Mouse (Mus musculus) stomach, embryonic 15.5 days (tissue): ENCODE measurements at regions not wholly inside any gene's neighbourhood (a gene's known extent, or its start where the extent isn't known, plus 50 kb on each side); places are given as distances from the start of the nearest gene placed in this dataset.

Source experiments
- ATAC-seq: fragments of 200-750 bp; cut with Nextera tagmentation; 2 replicates; pipeline ENCODE4 v1.8.0; 2017; ENCODE audit warnings: low read depth, moderate number of reproducible peaks, moderate TSS enrichment; ENCODE audit not compliant: insufficient read depth, low FRiP score
- H3K27ac ChIP-seq: fragments of 300-500 bp; sonication (generic); 2 replicates; pipeline ENCODE4 v1.5.1; 2015; ENCODE audit warnings: mild to moderate bottlenecking, inconsistent platforms
- H3K27me3 ChIP-seq: fragments of 300-500 bp; sonication (generic); replicated peaks from 2 replicates; pipeline ENCODE4 v1.6.1; 2015; ENCODE audit warnings: inconsistent platforms
- H3K36me3 ChIP-seq: fragments of 300-500 bp; sonication (generic); 2 replicates; pipeline ENCODE4 v1.6.1; 2015; ENCODE audit warnings: inconsistent platforms
- H3K4me1 ChIP-seq: fragments of 300-500 bp; sonication (generic); 2 replicates; pipeline ENCODE4 v1.6.1; 2015; ENCODE audit warnings: inconsistent platforms
- H3K4me2 ChIP-seq: fragments of 300-500 bp; sonication (generic); 2 replicates; pipeline ENCODE4 v1.6.1; 2015; ENCODE audit warnings: mild to moderate bottlenecking, inconsistent platforms
- H3K4me3 ChIP-seq: fragments of 300-500 bp; sonication (generic); replicated peaks from 2 replicates; pipeline ENCODE4 v1.5.1; 2015; ENCODE audit warnings: inconsistent platforms
- H3K9ac ChIP-seq: fragments of 300-500 bp; sonication (generic); 2 replicates; pipeline ENCODE4 v1.6.1; 2015; ENCODE audit warnings: inconsistent platforms
- H3K9me3 ChIP-seq: fragments of 300-500 bp; sonication (generic); 2 replicates; pipeline ENCODE4 v1.6.1; 2016; ENCODE audit warnings: inconsistent platforms
- WGBS: fragments of 180-500 bp; shearing (Covaris S2); methylation state at CpG from one replicate; pipeline ENCODE4 v1.1.7; 2015; 5-methylcytosine and 5-hydroxymethylcytosine counted together

DNA sequence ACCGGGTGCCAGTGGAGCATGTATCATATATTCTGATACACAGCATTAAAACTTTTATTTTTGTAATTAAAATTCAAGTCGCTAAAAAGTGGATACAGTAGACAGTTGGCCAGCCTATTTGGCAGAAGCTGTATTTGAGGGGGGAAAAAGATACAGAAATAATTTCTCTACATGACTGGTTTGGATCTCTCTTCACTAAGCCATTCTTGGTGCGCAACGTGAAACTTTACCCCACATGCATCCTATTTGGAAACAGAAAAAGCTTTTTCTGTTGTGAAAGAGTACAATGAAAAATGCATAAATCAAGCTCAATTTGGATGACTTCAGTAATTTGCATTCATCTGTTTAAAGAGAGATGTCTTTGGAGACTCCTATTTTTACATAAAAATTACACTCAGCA, 303.2 kb downstream of the Rergl start:
- Histone ChIP-seq H3K36me3 (no peaks in the 10 kb centered on the region), H3K27ac (no peak overlapping the region), H3K9me3 (no peaks in the 10 kb centered on the region), H3K9ac (no peak overlapping the region), H3K4me3 (no peak overlapping the region), H3K4me1 (no peaks in the 10 kb centered on the region), H3K27me3 (no peaks in the 10 kb centered on the region), H3K4me2 (no peak overlapping the region)
- no peak for ATAC-seq
- WGBS, result 80% methylated on average over 4 of the region's 4 CpGs

- Histone ChIP-seq H3K4me1 (no peaks in the 10 kb centered on the region), H3K4me2 (no peak overlapping the region), H3K9ac (no peak overlapping the region), H3K27me3 (no peaks in the 10 kb centered on the region), H3K27ac (no peak overlapping the region), H3K36me3 (no peaks in the 10 kb centered on the region), H3K4me3 (no peak overlapping the region), H3K9me3 (no peaks in the 10 kb centered on the region)
- 60% methylated on average over 8 of the region's 8 CpGs for WGBS
- ATAC-seq, result no peak
Measured at GRCm38 (mm10) chr6:139186431-139186830, 315.3 kb downstream of the Rergl start.

DNA sequence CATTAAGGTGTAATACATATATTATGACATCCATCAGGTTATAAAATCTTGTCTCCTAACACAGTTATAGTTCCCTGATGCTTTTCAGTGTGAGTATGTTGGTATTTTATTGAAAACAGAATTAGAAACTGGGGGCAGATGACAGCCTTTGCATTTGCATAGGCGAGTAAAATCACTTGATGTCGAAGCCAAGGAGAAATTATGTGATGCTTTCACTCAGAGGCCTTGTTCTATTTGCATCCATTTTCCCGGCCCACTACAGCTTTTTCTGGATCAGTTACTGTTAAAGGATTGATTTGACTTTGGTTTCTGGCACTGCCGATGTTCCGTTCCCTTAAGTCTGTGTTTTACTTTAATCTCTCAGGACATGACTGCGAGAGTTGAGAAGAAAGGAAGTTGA, 341.4 kb downstream of the Rergl start:
- H3K9ac ChIP-seq, result no peak overlapping the region
- H3K4me3 ChIP-seq, result no peak overlapping the region
- WGBS, result 90% methylated on average over 6 of the region's 6 CpGs
- H3K4me2 ChIP-seq, result no peak overlapping the region
- no peaks in the 10 kb centered on the region for H3K27me3 ChIP-seq
- no peaks in the 10 kb centered on the region for H3K9me3 ChIP-seq
- no peaks in the 10 kb centered on the region for H3K36me3 ChIP-seq
- no peaks in the 10 kb centered on the region for H3K4me1 ChIP-seq
- no peak for ATAC-seq
- H3K27ac ChIP-seq, result no peak overlapping the region

DNA sequence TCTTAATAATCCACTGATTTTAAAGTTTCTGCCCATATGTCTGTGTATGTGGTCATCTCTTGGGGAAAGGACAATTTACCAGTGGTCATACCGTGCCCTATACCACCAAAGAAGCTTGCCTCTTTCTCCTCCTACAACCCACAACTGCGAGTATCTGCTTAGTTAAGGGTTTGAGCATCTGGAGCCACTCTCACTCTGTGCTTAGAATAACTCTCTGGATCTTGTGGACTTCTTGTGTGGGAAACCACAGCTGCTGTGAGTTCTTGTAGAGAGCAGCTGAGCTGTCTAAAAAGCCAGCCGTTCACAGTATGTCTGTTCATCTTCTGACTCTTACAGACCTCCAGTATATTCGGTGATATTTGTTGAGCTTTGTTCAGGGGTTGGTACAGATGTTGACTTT, 342.0 kb downstream of the Rergl start:
- Histone ChIP-seq H3K4me2 (no peak overlapping the region), H3K27ac (no peak overlapping the region), H3K9ac (no peak overlapping the region), H3K36me3 (no peaks in the 10 kb centered on the region), H3K4me3 (no peak overlapping the region), H3K9me3 (no peaks in the 10 kb centered on the region), H3K4me1 (no peaks in the 10 kb centered on the region), H3K27me3 (no peaks in the 10 kb centered on the region)
- no peak for ATAC-seq
- 69% methylated on average over 4 of the region's 4 CpGs for WGBS

DNA sequence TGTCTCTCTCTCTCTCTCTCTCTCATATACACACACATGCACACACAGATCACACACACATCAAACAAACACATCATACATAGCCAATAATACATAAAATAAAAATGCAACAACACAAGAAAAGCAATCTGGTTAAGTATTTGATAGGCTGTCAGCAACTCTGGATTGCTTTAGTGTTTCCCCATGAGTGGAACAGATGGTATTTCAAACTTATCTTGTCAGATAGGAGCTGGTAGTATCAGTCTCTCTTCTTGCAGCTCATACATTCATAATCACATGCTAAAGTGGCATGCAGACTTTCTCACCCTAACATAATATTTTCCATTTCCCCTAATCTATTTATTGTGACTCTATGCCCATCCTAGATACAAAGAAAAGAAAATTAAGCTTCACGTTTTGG, 347.0 kb downstream of the Rergl start:
- H3K36me3 ChIP-seq, result no peaks in the 10 kb centered on the region
- WGBS, result 88% methylated on average over 1 of the region's 1 CpGs
- H3K9ac ChIP-seq, result no peak overlapping the region
- H3K27ac ChIP-seq, result no peak overlapping the region
- no peak overlapping the region for H3K4me2 ChIP-seq
- H3K4me3 ChIP-seq, result no peak overlapping the region
- no peaks in the 10 kb centered on the region for H3K9me3 ChIP-seq
- no peak for ATAC-seq
- no peaks in the 10 kb centered on the region for H3K27me3 ChIP-seq
- H3K4me1 ChIP-seq, result no peaks in the 10 kb centered on the region

DNA sequence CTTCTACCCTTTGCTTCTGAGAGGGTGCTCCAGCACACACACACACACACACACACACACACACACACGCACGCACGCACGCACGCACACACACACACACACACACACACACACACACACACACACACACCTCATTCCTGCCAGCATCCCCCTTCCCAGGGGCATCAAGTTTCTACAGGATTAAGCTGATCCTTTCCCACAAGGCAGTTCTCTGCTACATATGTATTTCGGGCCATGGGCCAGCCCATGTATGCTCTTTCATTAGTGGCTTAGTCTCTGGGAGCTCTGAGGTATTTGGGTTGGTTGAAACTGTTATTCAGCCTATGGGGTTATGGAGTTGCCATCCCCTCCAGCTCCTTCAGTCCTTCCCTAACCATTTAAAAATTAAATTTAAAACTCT, 366.1 kb downstream of the Rergl start:
- no peak overlapping the region for H3K4me2 ChIP-seq
- 78% methylated on average over 1 of the region's 6 CpGs for WGBS
- H3K27me3 ChIP-seq, result no peaks in the 10 kb centered on the region
- no peak overlapping the region for H3K4me3 ChIP-seq
- no peaks in the 10 kb centered on the region for H3K9me3 ChIP-seq
- H3K27ac ChIP-seq, result no peak overlapping the region
- H3K36me3 ChIP-seq, result no peaks in the 10 kb centered on the region
- no peaks in the 10 kb centered on the region for H3K4me1 ChIP-seq
- no peak overlapping the region for H3K9ac ChIP-seq
- no peak for ATAC-seq

DNA sequence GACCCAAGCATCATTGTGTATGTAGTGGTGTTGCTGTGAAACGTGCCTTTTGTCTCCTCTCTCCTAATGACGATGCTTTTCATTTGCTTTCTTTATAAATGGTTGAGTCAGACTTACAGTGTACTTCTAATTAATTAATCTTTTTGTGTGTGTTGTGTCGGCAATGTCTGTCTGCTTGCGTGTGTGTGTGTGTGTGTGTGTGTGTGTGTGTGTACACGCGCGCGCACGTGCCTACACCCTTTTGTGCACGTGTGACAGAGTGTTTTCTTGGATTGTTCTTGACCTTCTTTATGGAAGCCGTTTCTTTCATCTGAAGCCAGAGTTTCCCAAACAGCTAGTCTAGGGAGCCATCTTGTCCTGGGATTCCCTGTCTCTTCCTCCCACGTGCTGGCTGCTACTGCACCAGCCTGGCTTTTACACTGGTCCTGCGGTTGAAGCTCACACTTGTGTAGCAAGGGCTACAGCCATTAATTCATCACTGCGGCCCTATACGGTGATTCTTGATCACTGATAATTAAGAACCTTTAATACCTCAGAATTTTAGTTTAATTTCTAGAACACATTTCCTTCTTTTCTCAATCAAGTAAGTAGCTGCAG, 369.6 kb downstream of the Rergl start:
- Histone ChIP-seq H3K27ac (no peak overlapping the region), H3K4me3 (no peak overlapping the region), H3K27me3 (no peaks in the 10 kb centered on the region), H3K4me2 (no peak overlapping the region), H3K9ac (no peak overlapping the region), H3K36me3 (no peaks in the 10 kb centered on the region), H3K9me3 (no peaks in the 10 kb centered on the region), H3K4me1 (no peaks in the 10 kb centered on the region)
- ATAC-seq, result no peak
- 88% methylated on average over 15 of the region's 15 CpGs for WGBS

DNA sequence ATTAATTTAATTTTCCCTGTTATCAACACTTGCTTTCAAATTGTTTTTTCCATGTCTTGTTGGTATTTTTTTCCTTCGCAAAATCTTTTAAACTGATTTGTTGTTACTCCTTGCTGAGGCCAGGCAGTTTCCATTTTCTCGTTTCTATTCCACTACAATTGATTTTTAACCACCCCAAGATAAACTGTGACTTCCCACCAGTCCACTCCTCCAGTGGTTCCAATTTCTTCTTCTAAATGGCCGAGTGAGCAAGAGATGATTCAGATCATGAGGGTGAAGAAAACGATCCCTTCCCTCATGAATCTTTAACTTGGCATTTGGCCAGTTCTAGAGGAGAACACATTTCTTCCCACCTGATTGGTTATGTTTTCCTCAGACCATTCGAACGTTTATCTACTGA, 393.5 kb downstream of the Rergl start:
- Histone ChIP-seq H3K9me3 (no peaks in the 10 kb centered on the region), H3K4me3 (no peak overlapping the region), H3K36me3 (no peaks in the 10 kb centered on the region), H3K27me3 (no peaks in the 10 kb centered on the region), H3K4me1 (no peaks in the 10 kb centered on the region), H3K27ac (no peak overlapping the region), H3K9ac (no peak overlapping the region), H3K4me2 (no peak overlapping the region)
- WGBS, result 59% methylated on average over 6 of the region's 6 CpGs
- no peak for ATAC-seq

GRCm38 (mm10) chr6:139103397-139103796, 398.4 kb downstream of the Rergl start:
- no peak overlapping the region for H3K4me3 ChIP-seq
- no peaks in the 10 kb centered on the region for H3K27me3 ChIP-seq
- no peaks in the 10 kb centered on the region for H3K36me3 ChIP-seq
- no peaks in the 10 kb centered on the region for H3K4me1 ChIP-seq
- H3K27ac ChIP-seq, result no peak overlapping the region
- WGBS, result 70% methylated on average over 3 of the region's 3 CpGs
- H3K4me2 ChIP-seq, result no peak overlapping the region
- no peak overlapping the region for H3K9ac ChIP-seq
- no peaks in the 10 kb centered on the region for H3K9me3 ChIP-seq
- no peak for ATAC-seq

- Histone ChIP-seq H3K4me1 (no peaks in the 10 kb centered on the region), H3K9me3 (no peaks in the 10 kb centered on the region), H3K4me2 (no peak overlapping the region), H3K4me3 (no peak overlapping the region), H3K9ac (no peak overlapping the region), H3K36me3 (no peaks in the 10 kb centered on the region), H3K27ac (no peak overlapping the region), H3K27me3 (no peaks in the 10 kb centered on the region)
- WGBS, result 86% methylated on average over 11 of the region's 11 CpGs
- no peak for ATAC-seq
Measured at GRCm38 (mm10) chr6:139099273-139099672, 402.5 kb downstream of the Rergl start.

DNA sequence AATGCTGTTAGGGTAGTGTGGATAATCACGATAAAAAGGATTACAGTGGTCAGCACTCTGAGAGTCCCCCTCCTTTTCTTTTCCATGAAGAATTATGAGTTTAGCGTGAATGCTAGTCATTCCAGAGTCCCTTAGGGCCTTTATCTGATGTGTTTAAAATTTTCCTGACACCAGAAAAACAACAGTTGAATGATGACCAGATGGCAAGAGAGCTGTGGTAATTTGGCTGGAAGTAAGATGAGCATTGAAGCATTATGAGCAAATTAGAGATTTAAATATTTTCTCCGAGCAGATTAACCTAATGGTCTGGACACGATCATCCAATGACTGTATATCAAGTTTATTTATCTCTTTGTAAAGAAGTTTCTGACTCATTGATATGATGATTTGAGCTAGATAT, 417.1 kb upstream of the Igbp1b start:
- no peak for ATAC-seq
- Histone ChIP-seq H3K9ac (no peak overlapping the region), H3K36me3 (no peaks in the 10 kb centered on the region), H3K9me3 (no peaks in the 10 kb centered on the region), H3K4me3 (no peak overlapping the region), H3K27ac (no peak overlapping the region), H3K27me3 (no peaks in the 10 kb centered on the region), H3K4me1 (no peaks in the 10 kb centered on the region), H3K4me2 (no peak overlapping the region)
- WGBS, result 50% methylated on average over 4 of the region's 4 CpGs

GRCm38 (mm10) chr6:139027696-139028095, 369.4 kb upstream of the Igbp1b start:
- 71% methylated on average over 3 of the region's 3 CpGs for WGBS
- H3K27ac ChIP-seq, result no peak overlapping the region
- no peaks in the 10 kb centered on the region for H3K4me1 ChIP-seq
- ATAC-seq, result no peak
- no peak overlapping the region for H3K4me2 ChIP-seq
- no peaks in the 10 kb centered on the region for H3K9me3 ChIP-seq
- H3K4me3 ChIP-seq, result no peak overlapping the region
- H3K9ac ChIP-seq, result no peak overlapping the region
- no peaks in the 10 kb centered on the region for H3K27me3 ChIP-seq
- no peaks in the 10 kb centered on the region for H3K36me3 ChIP-seq

- no peak overlapping the region for H3K4me3 ChIP-seq
- no peak overlapping the region for H3K27ac ChIP-seq
- ATAC-seq, result no peak
- no peaks in the 10 kb centered on the region for H3K9me3 ChIP-seq
- no peak overlapping the region for H3K4me2 ChIP-seq
- 78% methylated on average over 4 of the region's 4 CpGs for WGBS
- H3K9ac ChIP-seq, result no peak overlapping the region
- no peaks in the 10 kb centered on the region for H3K4me1 ChIP-seq
- no peaks in the 10 kb centered on the region for H3K27me3 ChIP-seq
- H3K36me3 ChIP-seq, result no peaks in the 10 kb centered on the region
Measured at GRCm38 (mm10) chr6:139014526-139014925, 356.2 kb upstream of the Igbp1b start.
